Mouse (Mus musculus): Measurements from ENCODE around the gene Zhx3. TPM values are rescaled to one million over a fixed set of nuclear protein-coding genes. Genes with fewer than 3 reads are reported as not detected.

Gene Zhx3
- total and polyA plus RNA-seq, 2 experiments from 2014 or later, result 18.9 to 53.0 TPM

DNA sequence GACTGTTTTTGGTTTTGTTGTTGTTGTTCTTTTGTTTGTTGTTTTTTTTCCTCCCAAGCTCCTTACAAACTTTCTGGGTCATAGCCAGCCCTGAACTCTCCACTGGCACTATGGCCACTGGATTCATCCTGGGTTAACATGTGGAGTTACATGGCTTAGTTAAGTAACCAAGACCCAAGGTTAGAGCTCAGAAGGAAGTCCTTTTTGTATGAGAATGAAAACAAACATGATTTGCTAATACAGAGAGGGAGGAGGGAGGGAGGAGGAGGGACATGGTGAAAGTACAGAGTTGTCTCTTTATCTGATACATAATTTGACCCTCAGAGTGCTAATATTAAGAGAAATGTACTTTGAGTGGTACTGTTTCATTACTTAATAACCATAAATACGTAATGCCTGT, 74.6 kb downstream of the Zhx3 start:
- Histone ChIP-seq H3K27ac (no peak overlapping the region), H3K4me1 (ENCODE audit: insufficient read depth, low read length) (no peaks in the 10 kb centered on the region), H3K27me3 (ENCODE audit: insufficient read depth, low read length) (no peaks in the 10 kb centered on the region), H3K4me2 (ENCODE audit: low read depth, low read length) (no peak overlapping the region), H3K36me3 (ENCODE audit: insufficient read depth, low read length) (no peaks in the 10 kb centered on the region), H3K4me3 (ENCODE audit: low read length) (no peak overlapping the region), H3K9ac (replicated peaks; ENCODE audit: low read length) (no peak overlapping the region), H3K9me3 (ENCODE audit: low read length) (no peaks in the 10 kb centered on the region)
- no peak for ATAC-seq
- TF ChIP-seq CTCF (IDR thresholded peaks at IDR 0.05; ENCODE audit: low read depth), result no peak
- DNase-seq (ENCODE audit: low spot score), result no peak
- 87% methylated on average over 1 of the region's 1 CpGs for WGBS

DNA sequence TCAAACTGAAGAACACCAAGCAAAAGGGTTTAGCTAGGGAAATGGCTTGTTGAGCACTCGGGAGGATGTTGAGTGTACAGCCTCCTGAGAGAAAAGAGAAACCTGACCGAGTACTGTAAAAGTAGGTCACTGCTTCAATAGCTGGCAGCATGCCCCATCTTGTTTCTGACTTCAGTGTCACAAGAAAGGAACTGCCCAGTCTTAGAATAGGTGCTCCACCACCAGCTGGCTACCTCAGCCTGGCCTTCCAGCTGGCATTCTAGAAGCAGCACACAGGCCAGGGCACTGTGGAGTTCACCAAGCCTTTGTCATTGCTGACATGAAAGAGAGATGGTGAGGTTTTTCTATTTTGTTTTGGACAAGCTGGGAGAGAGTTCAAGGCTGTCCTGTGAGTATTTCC, 75.8 kb downstream of the Zhx3 start:
- DNase-seq (ENCODE audit: low spot score) (peak; percentile 69), ATAC-seq (peak; percentile 73; the same call in 1 of the 2 replicates)
- no peak overlapping the region for H3K9ac ChIP-seq (replicated peaks; ENCODE audit: low read length)
- no peaks in the 10 kb centered on the region for H3K36me3 ChIP-seq (ENCODE audit: insufficient read depth, low read length)
- no peaks in the 10 kb centered on the region for H3K9me3 ChIP-seq (ENCODE audit: low read length)
- H3K4me3 ChIP-seq (ENCODE audit: low read length), result no peak overlapping the region
- 47% methylated on average over 2 of the region's 2 CpGs for WGBS
- H3K27ac ChIP-seq, result peak overlapping the region; percentile 54
- TF ChIP-seq CTCF (IDR thresholded peaks at IDR 0.05; ENCODE audit: low read depth), result no peak
- H3K4me1 ChIP-seq (ENCODE audit: insufficient read depth, low read length), result no peaks in the 10 kb centered on the region
- H3K27me3 ChIP-seq (ENCODE audit: insufficient read depth, low read length), result no peaks in the 10 kb centered on the region
- no peak overlapping the region for H3K4me2 ChIP-seq (ENCODE audit: low read depth, low read length)

DNA sequence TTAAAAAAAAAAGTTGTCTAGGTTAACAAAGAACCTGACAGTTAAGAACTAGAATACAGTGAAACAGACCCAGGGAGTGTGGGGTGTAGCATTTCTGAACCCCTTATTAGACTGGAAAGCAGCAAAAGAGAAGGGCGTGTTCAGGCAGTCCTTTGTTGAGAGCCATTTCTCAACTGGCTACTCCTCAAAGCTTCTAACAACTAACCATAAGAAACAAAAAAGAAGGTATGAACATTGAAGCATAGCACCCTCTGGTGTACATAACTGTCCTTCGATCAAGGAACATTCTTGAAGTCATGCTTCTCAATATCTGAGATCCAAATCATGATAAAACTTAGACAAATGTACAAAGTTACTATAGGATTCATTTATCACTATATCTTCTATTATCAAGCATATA, 79.7 kb downstream of the Zhx3 start:
- Histone ChIP-seq H3K9ac (replicated peaks; ENCODE audit: low read length) (no peak overlapping the region), H3K4me2 (ENCODE audit: low read depth, low read length) (no peak overlapping the region), H3K27me3 (ENCODE audit: insufficient read depth, low read length) (no peaks in the 10 kb centered on the region), H3K27ac (no peak overlapping the region), H3K4me3 (ENCODE audit: low read length) (no peak overlapping the region), H3K9me3 (ENCODE audit: low read length) (no peaks in the 10 kb centered on the region), H3K4me1 (ENCODE audit: insufficient read depth, low read length) (no peaks in the 10 kb centered on the region), H3K36me3 (ENCODE audit: insufficient read depth, low read length) (no peaks in the 10 kb centered on the region)
- 84% methylated on average over 2 of the region's 2 CpGs for WGBS
- ATAC-seq, result no peak
- peak; percentile 54 for TF ChIP-seq CTCF (IDR thresholded peaks at IDR 0.05; ENCODE audit: low read depth)
- DNase-seq (ENCODE audit: low spot score), result no peak

DNA sequence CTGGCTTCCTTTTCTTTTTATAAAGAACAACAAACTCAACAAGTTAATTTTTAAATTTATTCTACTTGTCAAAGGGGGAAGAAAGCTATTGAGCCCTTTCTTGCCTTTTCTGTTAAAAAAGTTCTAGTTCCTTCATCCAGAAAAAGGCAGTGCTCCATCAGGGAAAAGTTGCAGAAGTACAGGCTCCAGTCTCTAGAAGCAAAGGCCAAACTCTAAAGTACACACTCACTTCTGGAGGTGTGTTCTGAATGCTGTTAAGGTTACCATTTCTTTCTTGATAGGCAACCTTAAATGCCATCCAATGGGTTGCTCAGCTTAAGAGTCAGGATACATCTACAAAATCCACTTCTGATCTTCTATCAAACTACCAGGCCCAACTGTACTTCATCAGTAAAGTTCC, 83.1 kb downstream of the Zhx3 start:
- Histone ChIP-seq H3K4me3 (ENCODE audit: low read length) (no peak overlapping the region), H3K27ac (no peak overlapping the region; the same call in 1 of the 2 replicates), H3K9ac (replicated peaks; ENCODE audit: low read length) (no peak overlapping the region), H3K9me3 (ENCODE audit: low read length) (no peaks in the 10 kb centered on the region), H3K27me3 (ENCODE audit: insufficient read depth, low read length) (no peaks in the 10 kb centered on the region), H3K4me2 (ENCODE audit: low read depth, low read length) (no peak overlapping the region), H3K36me3 (ENCODE audit: insufficient read depth, low read length) (no peaks in the 10 kb centered on the region), H3K4me1 (ENCODE audit: insufficient read depth, low read length) (peaks cover 3% of the 10 kb centered on the region; the same call in 1 of the 2 replicates)
- no peak for ATAC-seq
- no peak for TF ChIP-seq CTCF (IDR thresholded peaks at IDR 0.05; ENCODE audit: low read depth)
- no peak for DNase-seq (ENCODE audit: low spot score)

DNA sequence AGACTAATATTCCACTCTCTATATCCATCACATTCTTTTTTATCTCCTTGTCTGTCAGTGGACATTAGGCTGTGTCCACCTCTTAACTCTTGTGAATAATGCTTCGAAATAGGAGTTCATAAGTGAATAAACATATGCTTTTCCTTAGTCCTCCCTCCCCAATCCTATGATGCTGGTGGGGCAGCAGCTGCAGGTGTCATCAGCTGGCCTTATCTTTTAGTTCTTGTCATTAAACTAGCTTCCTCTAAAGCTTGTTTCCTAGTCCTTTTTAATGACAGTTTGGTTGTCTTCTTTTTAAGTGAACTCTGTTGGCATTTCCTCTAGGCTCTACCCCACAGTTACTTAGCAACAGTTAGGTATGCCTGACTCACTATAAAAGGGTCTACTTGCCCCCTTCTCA, 83.8 kb downstream of the Zhx3 start:
- H3K9ac ChIP-seq (replicated peaks; ENCODE audit: low read length), result no peak overlapping the region
- 89% methylated on average over 1 of the region's 1 CpGs for WGBS
- H3K27me3 ChIP-seq (ENCODE audit: insufficient read depth, low read length), result no peaks in the 10 kb centered on the region
- no peak overlapping the region for H3K4me3 ChIP-seq (ENCODE audit: low read length)
- H3K9me3 ChIP-seq (ENCODE audit: low read length), result no peaks in the 10 kb centered on the region
- no peaks in the 10 kb centered on the region for H3K36me3 ChIP-seq (ENCODE audit: insufficient read depth, low read length)
- TF ChIP-seq CTCF (IDR thresholded peaks at IDR 0.05; ENCODE audit: low read depth), result no peak
- ATAC-seq, result no peak
- H3K4me1 ChIP-seq (ENCODE audit: insufficient read depth, low read length), result peaks cover 3% of the 10 kb centered on the region; the same call in 1 of the 2 replicates
- H3K4me2 ChIP-seq (ENCODE audit: low read depth, low read length), result no peak overlapping the region
- DNase-seq (ENCODE audit: low spot score), result no peak
- H3K27ac ChIP-seq, result 0 out of 2 replicates have a peak overlapping the region, but pooled peaks have one; percentile 6

DNA sequence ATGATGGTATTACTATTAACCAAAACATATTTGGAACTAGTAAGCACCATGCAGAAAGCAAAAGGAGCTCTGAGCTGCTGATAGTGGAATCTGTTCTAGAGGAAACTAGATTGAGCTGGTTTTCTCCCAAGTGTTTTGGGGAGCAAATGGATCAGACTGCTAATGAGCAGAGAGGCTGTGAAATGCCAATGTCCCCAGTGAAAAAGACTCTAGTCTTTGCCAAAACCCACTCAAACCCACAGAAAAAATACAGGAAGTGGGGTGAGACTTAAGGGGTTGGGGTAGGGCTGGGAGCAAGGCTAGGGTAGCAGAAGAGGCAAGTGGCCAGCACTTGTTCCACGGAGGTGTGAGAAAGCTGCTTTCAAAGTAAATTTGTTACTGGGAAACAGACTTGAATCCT, 86.5 kb downstream of the Zhx3 start:
- Histone ChIP-seq H3K4me2 (ENCODE audit: low read depth, low read length) (no peak overlapping the region), H3K27me3 (ENCODE audit: insufficient read depth, low read length) (no peaks in the 10 kb centered on the region), H3K36me3 (ENCODE audit: insufficient read depth, low read length) (no peaks in the 10 kb centered on the region; the same call in 1 of the 2 replicates), H3K9ac (replicated peaks; ENCODE audit: low read length) (0 out of 2 replicates have a peak overlapping the region, but pooled peaks have one; percentile 21), H3K4me1 (ENCODE audit: insufficient read depth, low read length) (peaks cover 3% of the 10 kb centered on the region; the same call in 1 of the 2 replicates), H3K4me3 (ENCODE audit: low read length) (no peak overlapping the region), H3K9me3 (ENCODE audit: low read length) (no peaks in the 10 kb centered on the region), H3K27ac (peak overlapping the region; percentile 89)
- no peak for TF ChIP-seq CTCF (IDR thresholded peaks at IDR 0.05; ENCODE audit: low read depth)
- 44% methylated on average over 1 of the region's 1 CpGs for WGBS
- DNase-seq (ENCODE audit: low spot score), result peak; percentile 73
- ATAC-seq, result peak; percentile 93

DNA sequence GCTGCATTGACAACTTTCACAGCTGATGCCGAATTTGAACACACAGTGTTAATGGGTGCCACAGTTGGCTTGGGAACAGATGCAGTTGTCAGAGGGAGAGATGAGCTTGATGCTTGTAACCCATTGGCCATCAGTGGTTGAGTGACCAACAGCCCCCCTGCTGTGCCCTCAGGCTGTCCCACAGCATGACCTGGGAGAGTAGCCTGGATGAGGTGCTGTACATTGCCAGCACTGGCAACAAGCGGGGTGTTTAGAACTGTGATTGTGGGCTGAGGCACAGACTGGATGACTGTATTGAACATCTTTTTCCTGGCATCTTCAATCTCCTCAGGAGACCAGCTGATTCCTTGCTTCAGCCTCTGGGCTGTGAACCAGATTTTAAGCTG, 92.0 kb downstream of the Zhx3 start:
- H3K4me2 ChIP-seq (ENCODE audit: low read depth, low read length), result no peak overlapping the region
- H3K4me3 ChIP-seq (ENCODE audit: low read length), result no peak overlapping the region
- H3K27ac ChIP-seq, result no peak overlapping the region
- H3K4me1 ChIP-seq (ENCODE audit: insufficient read depth, low read length), result no peaks in the 10 kb centered on the region; the same call in 1 of the 2 replicates
- ATAC-seq (no peak), DNase-seq (ENCODE audit: low spot score) (no peak)
- 98% methylated on average over 2 of the region's 2 CpGs for WGBS
- no peak for TF ChIP-seq CTCF (IDR thresholded peaks at IDR 0.05; ENCODE audit: low read depth)
- peaks cover 8% of the 10 kb centered on the region for H3K36me3 ChIP-seq (ENCODE audit: insufficient read depth, low read length)
- H3K9me3 ChIP-seq (ENCODE audit: low read length), result no peaks in the 10 kb centered on the region
- no peaks in the 10 kb centered on the region for H3K27me3 ChIP-seq (ENCODE audit: insufficient read depth, low read length)
- no peak overlapping the region for H3K9ac ChIP-seq (replicated peaks; ENCODE audit: low read length)
